Mouse (Mus musculus) heart, adult 8-10 months (tissue): ENCODE measurements around the gene Prickle4. TPM values are rescaled to one million over a fixed set of nuclear protein-coding genes. Genes with fewer than 3 reads are reported as not detected.
"Not testable (repeated sequence)": the region's sequence is repeated elsewhere in the genome, so short reads cannot be mapped to it uniquely, and the experiment has no call there.

Experiments used
- DNase-seq: peaks from one replicate; pipeline ENCODE4 v3.0.0; 2022; ENCODE audit warnings: low spot score
- total RNA-seq, 4 experiments: library from RNA; stranded (reverse); gene quantifications; 2 replicates each; pipeline ENCODE4 v1.2.4; 2022

Gene Prickle4
- total RNA-seq, 4 experiments from 2014 or later: 3.0 to 5.6 (median 3.7) TPM

GRCm38 (mm10) chr17:47669166-47669565 lies 25.4 kb downstream of the Prickle4 start:
- no peak for DNase-seq

- DNase-seq: no peak
These were observed 30.1 kb downstream of the Prickle4 start for GRCm38 (mm10) chr17:47664474-47664873.

GRCm38 (mm10) chr17:47663009-47663713 lies 31.4 kb downstream of the Prickle4 start:
- DNase-seq: no peak

DNA sequence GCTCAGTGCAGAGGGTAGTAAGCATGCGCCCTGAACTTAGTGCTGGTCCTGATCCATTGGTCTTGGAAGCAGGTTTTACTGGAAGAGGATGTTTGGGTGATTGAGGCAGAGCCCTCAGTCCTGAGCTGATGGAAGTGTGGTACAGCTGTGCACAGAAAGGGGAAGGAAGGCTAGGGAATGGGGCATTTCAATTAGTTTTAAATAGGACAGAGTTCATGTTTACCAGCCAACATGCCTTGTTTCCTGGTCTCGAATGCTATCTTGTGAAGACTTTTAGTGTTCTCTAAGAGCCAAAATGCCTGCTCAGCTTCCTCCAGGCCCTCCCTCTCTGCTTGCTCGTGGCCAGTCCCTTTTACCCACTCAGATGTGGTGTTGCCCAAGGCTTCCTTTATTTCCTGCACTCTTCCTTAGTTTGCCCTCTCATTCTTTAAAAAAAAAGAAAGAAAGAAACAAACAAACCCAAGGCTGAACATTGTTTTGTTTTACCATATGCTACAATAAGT lies 35.7 kb downstream of the Prickle4 start:
- peak; percentile 6 for DNase-seq

DNA sequence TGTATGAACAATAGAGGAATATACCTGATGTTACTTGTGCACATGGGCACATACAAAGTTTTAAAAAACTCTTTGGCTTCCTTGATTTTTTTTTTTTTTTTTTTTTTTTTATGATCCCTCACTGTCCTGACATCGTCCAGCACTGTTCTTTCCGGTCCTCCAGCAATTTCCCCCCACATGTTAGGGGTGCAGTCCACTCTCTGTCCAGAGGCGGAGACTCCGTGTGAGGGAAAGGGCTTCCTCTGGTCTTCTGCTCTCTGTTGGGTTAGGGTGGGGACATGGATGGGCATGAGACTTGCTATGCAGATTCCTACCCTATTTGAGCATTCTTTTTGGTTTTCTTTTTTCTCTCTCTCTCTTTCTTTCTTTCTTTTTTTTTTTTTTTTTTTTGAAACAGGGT lies 36.6 kb downstream of the Prickle4 start:
- no peak for DNase-seq

GRCm38 (mm10) chr17:47655697-47656096 lies 38.8 kb downstream of the Prickle4 start:
- DNase-seq: no peak

DNA sequence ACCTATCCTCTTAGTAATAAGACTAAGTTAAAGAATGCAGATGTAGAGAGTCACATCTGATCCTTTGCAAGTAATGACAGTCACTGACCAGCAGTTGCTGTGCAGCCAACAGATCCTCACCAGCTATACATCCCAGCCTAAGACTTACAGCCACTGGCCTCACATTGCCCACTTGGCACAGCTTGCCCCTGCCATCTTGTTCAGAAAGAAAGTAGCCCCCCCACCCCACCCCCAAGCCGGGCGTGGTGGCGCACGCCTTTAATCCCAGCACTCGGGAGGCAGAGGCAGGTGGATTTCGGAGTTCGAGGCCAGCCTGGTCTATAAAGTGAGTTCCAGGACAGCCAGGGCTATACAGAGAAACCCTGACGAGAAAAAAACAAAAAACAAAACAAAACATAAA lies 40.2 kb downstream of the Prickle4 start:
- not testable (repeated sequence) for DNase-seq

- no peak for DNase-seq
These were observed 42.6 kb downstream of the Prickle4 start for GRCm38 (mm10) chr17:47651953-47652352.

GRCm38 (mm10) chr17:47648966-47649365 lies 45.6 kb downstream of the Prickle4 start:
- no peak for DNase-seq

DNA sequence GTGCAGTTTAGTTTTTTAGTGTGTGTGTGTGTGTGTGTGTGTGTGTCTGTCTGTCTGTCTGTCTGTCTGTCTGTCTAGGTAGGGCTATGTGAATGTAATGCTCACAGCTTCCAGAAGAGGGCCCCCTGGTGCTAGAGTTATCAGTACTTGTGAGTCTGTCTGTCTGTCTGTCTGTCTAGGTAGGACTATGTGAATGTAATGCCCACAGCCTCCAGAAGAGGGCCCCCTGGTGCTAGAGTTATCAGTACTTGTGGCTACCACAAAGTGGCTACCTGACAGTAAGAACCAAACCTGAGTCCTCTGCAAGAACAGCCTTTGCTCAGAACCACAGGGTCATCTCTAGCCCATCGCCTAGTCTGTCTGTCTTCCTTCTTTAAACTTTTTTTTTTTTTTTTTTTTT lies 47.9 kb downstream of the Prickle4 start:
- peak; percentile 42 for DNase-seq

DNA sequence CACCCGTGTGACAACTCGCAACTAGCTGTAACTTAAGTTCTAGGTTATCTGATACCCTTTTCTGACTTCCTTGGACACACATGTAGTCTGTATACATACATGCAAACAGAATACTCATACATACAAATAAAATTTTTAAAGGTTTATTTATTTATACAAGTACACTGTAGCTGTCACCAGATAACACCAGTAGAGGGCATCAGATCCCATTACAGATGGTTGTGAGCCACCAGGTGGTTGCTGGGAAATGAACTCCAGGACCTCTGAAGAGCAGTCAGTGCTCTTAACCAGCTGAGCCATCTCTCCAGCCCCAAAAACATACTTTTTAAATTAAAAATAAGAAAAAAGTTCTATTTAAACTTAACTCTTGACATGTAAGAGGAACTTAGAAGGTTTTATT lies 51.5 kb downstream of the Prickle4 start:
- DNase-seq: no peak

Other genes with a start within 250 kb of the Prickle4 start
- 10 to 100 TPM in 2 of 4 experiments, 1 to 10 TPM in 2; 9.1 to 12.5 (median 10.4) TPM for gene Taf8, start 192.4 kb downstream of the Prickle4 start, total RNA-seq
- gene Ccnd3, start 189.7 kb downstream of the Prickle4 start, total RNA-seq: 10 to 100 TPM; 74.4 to 82.2 (median 75.2) TPM
- gene Bysl, start 83.2 kb downstream of the Prickle4 start, total RNA-seq: 10 to 100 TPM; 14.2 to 16.9 (median 15.9) TPM
- 10 to 100 TPM; 15.7 to 19.9 (median 18.1) TPM for gene Med20, start 83.2 kb downstream of the Prickle4 start, total RNA-seq
- 1 to 10 TPM in 3 of 4 experiments, under 1 TPM in 1; 0.35 to 5.1 (median 2.0) TPM for gene Gm20517, start 83.1 kb downstream of the Prickle4 start, total RNA-seq
- gene Usp49, start 64.0 kb downstream of the Prickle4 start, total RNA-seq: 1 to 10 TPM; 3.4 to 4.6 (median 3.7) TPM
- gene Tomm6, start 6.3 kb downstream of the Prickle4 start, total RNA-seq: 100 to 1,000 TPM; 103 to 121 (median 114) TPM
- 1 to 10 TPM; 4.8 to 7.5 (median 4.9) TPM for gene Frs3, start 5.7 kb downstream of the Prickle4 start, total RNA-seq
- gene Gm21981, start 281 bp downstream of the Prickle4 start, total RNA-seq: under 1 TPM; 0.31 to 0.68 (median 0.48) TPM
- not detected for gene Pgc, start 32.1 kb upstream of the Prickle4 start, total RNA-seq
- gene Tfeb, start 42.3 kb upstream of the Prickle4 start, total RNA-seq: 10 to 100 TPM; 36.9 to 42.6 (median 39.1) TPM
- gene Mdfi, start 140.0 kb upstream of the Prickle4 start, total RNA-seq: 1 to 10 TPM; 1.7 to 2.2 (median 1.9) TPM
- 10 to 100 TPM; 10.2 to 12.7 (median 10.5) TPM for gene Foxp4, start 229.9 kb upstream of the Prickle4 start, total RNA-seq